Mouse (Mus musculus): Measurements from ENCODE around the gene Nipsnap2. TPM values are rescaled to one million over a fixed set of nuclear protein-coding genes. Genes with fewer than 3 reads are reported as not detected.
"Not testable (repeated sequence)": the region's sequence is repeated elsewhere in the genome, so short reads cannot be mapped to it uniquely, and the experiment has no call there.

Nipsnap2 gene
- polyA plus RNA-seq, 2 experiments = 15.9 to 22.6 TPM

DNA sequence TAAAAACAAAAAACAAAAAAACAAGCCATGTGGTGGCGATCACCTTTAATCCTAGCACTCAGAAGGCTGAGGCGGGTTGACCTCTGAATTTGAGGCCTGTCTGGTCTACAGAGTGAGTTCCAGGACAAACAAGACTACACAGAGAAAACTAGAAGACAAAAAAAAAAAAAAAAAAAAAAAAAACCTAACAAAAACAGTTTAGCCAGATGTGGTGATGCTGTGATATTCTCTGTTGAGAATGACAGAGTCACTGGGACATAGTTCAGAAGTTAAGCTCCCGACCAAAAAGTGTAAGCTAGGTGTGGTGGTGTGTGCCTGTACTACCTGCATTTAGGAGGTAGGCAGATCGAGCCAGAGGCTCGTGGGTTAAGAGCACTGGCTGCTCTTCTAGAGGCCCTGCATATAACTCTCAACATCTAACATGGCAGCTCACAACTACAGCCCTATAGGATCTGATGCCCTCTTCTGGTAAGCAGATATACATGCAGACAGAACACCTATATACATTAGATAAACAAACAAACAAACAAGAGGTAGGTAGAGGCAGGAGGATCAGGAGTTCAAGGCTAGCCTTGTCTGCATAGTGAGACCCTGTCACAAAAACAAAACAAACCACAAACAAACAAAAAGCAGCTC, 60.5 kb downstream of the Nipsnap2 start:
- WGBS (ENCODE audit: insufficient replicate concordance) = 73% methylated on average over 5 of the region's 5 CpGs
- peaks cover 22% of the 10 kb centered on the region for H3K36me3 ChIP-seq (replicated peaks; ENCODE audit: control insufficient read depth, insufficient read depth, low read depth)
- DNase-seq (ENCODE audit: low read depth in 3 of 3, low spot score in 3 of 3) (no peak), ATAC-seq (ENCODE audit: insufficient read depth) (no peak)
- H3K4me1 ChIP-seq (replicated peaks; ENCODE audit: control insufficient read depth in 2 of 2, insufficient read depth in 2 of 2, low read length in 1 of 2) = peaks cover 8 to 20% of the 10 kb centered on the region in 2 experiments
- no peak overlapping the region for H3K9ac ChIP-seq (replicated peaks)
- TF ChIP-seq CTCF (IDR thresholded peaks at IDR 0.05; ENCODE audit: low read depth) (peak; percentile 35), EP300 (IDR thresholded peaks at IDR 0.05; ENCODE audit: low read depth) (no peak)
- H3K27ac ChIP-seq = no peak overlapping the region
- H3K27me3 ChIP-seq (ENCODE audit: control insufficient read depth, insufficient read depth, low read length) = no peaks in the 10 kb centered on the region
- H3K4me2 ChIP-seq (ENCODE audit: low read depth) = peak overlapping the region; percentile 89; the same call in 1 of the 2 replicates
- no peaks in the 10 kb centered on the region for H3K9me3 ChIP-seq (ENCODE audit: control insufficient read depth, low read length)
- H3K4me3 ChIP-seq (ENCODE audit: insufficient read depth in 1 of 2, low read depth in 2 of 2, low read length in 2 of 2) = no peak overlapping the region

DNA sequence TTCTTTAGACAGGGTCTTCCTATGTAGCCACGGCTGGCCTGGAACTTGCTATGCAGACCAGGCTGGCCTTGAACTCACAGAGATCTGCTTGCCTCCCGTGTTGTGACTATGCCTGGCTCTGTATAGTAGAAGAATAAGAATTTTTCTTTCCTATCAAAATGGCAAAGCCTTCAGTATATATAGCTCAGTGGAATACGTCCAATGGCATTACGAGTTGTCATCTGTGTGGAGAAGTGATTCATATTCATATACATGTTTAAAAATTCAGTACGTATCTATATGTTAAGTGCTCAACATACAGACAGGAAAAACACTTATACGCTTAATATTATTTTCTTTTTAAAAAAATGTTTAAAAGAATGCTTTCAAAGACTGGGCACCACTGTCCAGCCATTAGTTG, 61.3 kb downstream of the Nipsnap2 start:
- 71% methylated on average over 6 of the region's 6 CpGs for WGBS (ENCODE audit: insufficient replicate concordance)
- TF ChIP-seq CTCF (IDR thresholded peaks at IDR 0.05; ENCODE audit: low read depth) (no peak), EP300 (IDR thresholded peaks at IDR 0.05; ENCODE audit: low read depth) (no peak)
- no peaks in the 10 kb centered on the region for H3K9me3 ChIP-seq (ENCODE audit: control insufficient read depth, low read length)
- peak overlapping the region; percentile 98 for H3K9ac ChIP-seq (replicated peaks)
- ATAC-seq (ENCODE audit: insufficient read depth) (no peak), DNase-seq (ENCODE audit: low read depth in 3 of 3, low spot score in 3 of 3) (no peak)
- peaks cover 27% of the 10 kb centered on the region for H3K36me3 ChIP-seq (replicated peaks; ENCODE audit: control insufficient read depth, insufficient read depth, low read depth)
- peak overlapping the region; percentile 98 for H3K27ac ChIP-seq
- H3K4me3 ChIP-seq (ENCODE audit: insufficient read depth in 1 of 2, low read depth in 2 of 2, low read length in 2 of 2) = peak overlapping the region; percentile 68 to 93
- H3K4me1 ChIP-seq (replicated peaks; ENCODE audit: control insufficient read depth in 2 of 2, insufficient read depth in 2 of 2, low read length in 1 of 2) = peaks cover 8 to 20% of the 10 kb centered on the region in 2 experiments
- peak overlapping the region; percentile 89 for H3K4me2 ChIP-seq (ENCODE audit: low read depth)
- no peaks in the 10 kb centered on the region for H3K27me3 ChIP-seq (ENCODE audit: control insufficient read depth, insufficient read depth, low read length)

DNA sequence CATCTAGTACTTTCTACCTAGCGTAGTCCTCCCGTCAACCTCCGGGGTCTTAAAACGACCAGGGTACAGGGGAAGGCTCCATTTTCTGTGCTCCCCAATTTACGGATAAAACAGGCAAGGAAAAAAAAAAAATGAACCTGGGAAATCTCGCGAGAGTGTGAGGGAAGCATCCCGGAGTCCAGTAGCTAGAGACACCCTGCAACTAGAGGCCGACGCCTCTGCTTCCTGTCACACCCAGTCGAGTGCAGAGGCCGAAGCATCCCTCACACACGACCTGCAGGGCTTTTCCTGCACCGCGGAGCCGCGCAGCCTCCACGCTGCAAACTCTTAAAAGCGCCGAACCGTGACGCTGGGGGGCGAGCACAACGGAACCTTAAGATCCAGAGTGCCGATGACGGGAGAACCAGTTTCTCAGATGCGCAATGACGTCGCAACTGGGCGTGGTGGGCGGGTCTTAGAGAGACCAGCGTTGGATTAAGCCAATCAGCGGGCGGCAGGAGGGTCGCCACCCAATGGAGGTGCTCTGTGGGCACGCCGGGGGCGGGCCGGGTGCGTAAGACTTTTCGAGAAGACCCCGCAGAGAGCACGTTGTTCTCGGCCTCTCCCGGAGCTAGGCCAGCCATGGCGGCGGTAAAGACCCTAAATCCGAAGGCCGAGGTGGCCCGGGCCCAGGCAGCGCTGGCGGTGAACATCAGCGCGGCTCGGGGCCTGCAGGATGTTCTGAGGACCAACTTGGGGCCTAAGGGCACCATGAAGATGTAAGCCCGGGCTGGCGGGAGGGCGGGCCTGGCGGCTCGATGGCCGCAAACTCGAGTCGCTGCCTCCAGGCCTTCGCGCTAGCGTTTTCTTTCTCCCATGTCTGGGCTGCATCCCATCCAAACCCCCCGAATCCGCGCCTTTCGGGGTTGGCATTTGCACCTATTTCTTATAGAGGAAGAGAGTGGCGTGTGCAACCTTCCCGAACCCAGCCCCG, 62.2 kb downstream of the Nipsnap2 start, which contains the start of gene Psph:
Gene Psph, minus strand, starts transcription at position 632 of the 973 bp plus-strand sequence.
- peak within 1 kb of the TSS; percentile 89 for H3K4me2 ChIP-seq (ENCODE audit: low read depth)
- H3K27me3 ChIP-seq (ENCODE audit: control insufficient read depth, insufficient read depth, low read length) = no peaks in the 10 kb centered on the region

DNA sequence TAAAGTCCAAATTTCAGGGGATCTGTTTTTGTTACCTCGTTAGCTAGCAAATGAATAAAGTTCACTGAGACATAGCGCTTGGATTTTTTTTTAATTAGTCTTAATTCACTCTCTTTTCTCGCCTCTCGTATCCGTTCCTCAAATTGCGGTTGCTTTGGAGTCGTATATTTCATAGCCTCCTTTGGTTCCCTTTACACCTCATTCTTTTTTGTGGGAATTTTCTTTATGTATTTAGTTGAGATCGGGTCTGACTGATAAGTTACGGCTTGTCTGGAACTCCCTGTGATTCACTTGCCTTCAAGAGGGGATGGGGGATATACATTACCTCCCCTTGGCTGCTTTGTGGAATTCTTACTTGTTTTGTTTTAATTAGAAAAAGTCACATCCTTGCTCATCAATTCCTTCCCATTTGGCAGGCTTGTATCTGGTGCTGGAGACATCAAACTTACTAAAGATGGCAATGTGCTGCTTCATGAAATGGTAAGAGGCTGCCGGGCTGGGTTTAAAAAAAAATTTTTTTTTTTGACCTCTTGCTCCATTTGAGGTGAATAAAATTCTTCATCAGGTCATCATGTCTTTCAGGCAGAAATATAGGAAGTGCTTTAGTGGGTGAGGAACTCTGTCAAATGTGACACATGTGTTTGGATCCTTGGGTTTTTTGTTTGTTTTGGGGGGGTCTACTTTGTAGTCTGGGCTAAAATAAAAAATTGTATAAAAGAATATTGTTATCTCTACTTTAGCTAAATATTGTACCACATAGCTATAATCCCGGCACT, 63.1 kb downstream of the Nipsnap2 start:
- Histone ChIP-seq H3K27me3 (ENCODE audit: control insufficient read depth, insufficient read depth, low read length) (no peaks in the 10 kb centered on the region), H3K9ac (replicated peaks) (peak overlapping the region; percentile 98), H3K4me1 (replicated peaks; ENCODE audit: control insufficient read depth in 2 of 2, insufficient read depth in 2 of 2, low read length in 1 of 2) (peaks cover 10 to 20% of the 10 kb centered on the region in 2 experiments), H3K4me3 (ENCODE audit: insufficient read depth in 1 of 2, low read depth in 2 of 2, low read length in 2 of 2) (peak overlapping the region; percentile 68 to 96), H3K9me3 (ENCODE audit: control insufficient read depth, low read length) (no peaks in the 10 kb centered on the region), H3K4me2 (ENCODE audit: low read depth) (peak overlapping the region; percentile 89), H3K36me3 (replicated peaks; ENCODE audit: control insufficient read depth, insufficient read depth, low read depth) (peaks cover 43% of the 10 kb centered on the region), H3K27ac (peak overlapping the region; percentile 98)
- ATAC-seq (ENCODE audit: insufficient read depth) = no peak
- TF ChIP-seq EP300 (IDR thresholded peaks at IDR 0.05; ENCODE audit: low read depth) (no peak), CTCF (IDR thresholded peaks at IDR 0.05; ENCODE audit: low read depth) (no peak)
- no peak for DNase-seq (ENCODE audit: low read depth in 3 of 3, low spot score in 3 of 3)
- 9% methylated on average over 11 of the region's 11 CpGs for whole genome bisulfite sequencing (ENCODE audit: insufficient replicate concordance)

More for the DNA sequence above, 62.2 kb downstream of the Nipsnap2 start, which contains the start of gene Psph:
- TF ChIP-seq CTCF (IDR thresholded peaks at IDR 0.05; ENCODE audit: low read depth) (peak; percentile 39), EP300 (IDR thresholded peaks at IDR 0.05; ENCODE audit: low read depth) (peak; percentile 73)
- peak within 1 kb of the TSS; percentile 98 for H3K27ac ChIP-seq
- peak within 1 kb of the TSS; percentile 98 for H3K9ac ChIP-seq (replicated peaks)
- H3K36me3 ChIP-seq (replicated peaks; ENCODE audit: control insufficient read depth, insufficient read depth, low read depth) = peaks cover 34% of the 10 kb centered on the region
- ATAC-seq (ENCODE audit: insufficient read depth) = peak; percentile 99
- peak; percentile 97 to 99 (median 98) for DNase-seq (ENCODE audit: low read depth in 3 of 3, low spot score in 3 of 3)
- no peaks in the 10 kb centered on the region for H3K9me3 ChIP-seq (ENCODE audit: control insufficient read depth, low read length)
- H3K4me1 ChIP-seq (replicated peaks; ENCODE audit: control insufficient read depth in 2 of 2, insufficient read depth in 2 of 2, low read length in 1 of 2) = peaks cover 10 to 20% of the 10 kb centered on the region in 2 experiments
- H3K4me3 ChIP-seq (ENCODE audit: insufficient read depth in 1 of 2, low read depth in 2 of 2, low read length in 2 of 2) = peak within 1 kb of the TSS; percentile 68 to 96
- under 1% methylated on average over 73 of the region's 73 CpGs for WGBS (ENCODE audit: insufficient replicate concordance)

DNA sequence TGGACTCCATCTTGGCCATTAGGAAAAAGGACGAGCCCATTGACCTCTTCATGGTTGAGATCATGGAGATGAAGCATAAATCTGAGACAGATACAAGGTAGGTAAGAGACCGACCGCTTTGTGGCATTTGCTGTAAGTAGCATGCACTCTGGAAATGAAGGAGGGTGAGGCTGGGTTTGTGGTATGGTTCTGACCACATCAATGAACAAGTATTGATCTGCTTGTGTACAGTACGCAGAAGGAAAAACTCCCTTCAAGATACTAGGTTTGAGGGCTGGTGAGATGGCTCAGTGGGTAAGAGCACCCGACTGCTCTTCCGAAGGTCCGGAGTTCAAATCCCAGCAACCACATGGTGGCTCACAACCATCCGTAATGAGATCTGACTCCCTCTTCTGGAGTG, 65.7 kb downstream of the Nipsnap2 start:
- H3K27me3 ChIP-seq (ENCODE audit: control insufficient read depth, insufficient read depth, low read length); H3K4me3 ChIP-seq (ENCODE audit: insufficient read depth in 1 of 2, low read depth in 2 of 2, low read length in 2 of 2); H3K9me3 ChIP-seq (ENCODE audit: control insufficient read depth, low read length); H3K9ac ChIP-seq (replicated peaks); H3K27ac ChIP-seq; DNase-seq (ENCODE audit: low read depth in 3 of 3, low spot score in 3 of 3); ATAC-seq (ENCODE audit: insufficient read depth); H3K4me2 ChIP-seq (ENCODE audit: low read depth): not testable (repeated sequence)
- Histone ChIP-seq H3K4me1 (replicated peaks; ENCODE audit: control insufficient read depth in 2 of 2, insufficient read depth in 2 of 2, low read length in 1 of 2) (peaks cover 10 to 19% of the 10 kb centered on the region in 2 experiments), H3K36me3 (replicated peaks; ENCODE audit: control insufficient read depth, insufficient read depth, low read depth) (peaks cover 58% of the 10 kb centered on the region)
- 88% methylated on average over 6 of the region's 8 CpGs for WGBS (ENCODE audit: insufficient replicate concordance)
